Mouse (Mus musculus) neural tube, embryonic 10.5 days (tissue): Measurements from ENCODE around the gene Lnx2.
A peak's percentile ranks its signal among the peaks of the same experiment; 100 is the strongest.

Experiments used
- DNase-seq: peaks from one replicate; pipeline ENCODE4 v3.0.0-alpha.2; 2017; ENCODE audit warnings: low spot score; ENCODE audit errors: extremely low spot score

The Lnx2 gene

GRCm38 (mm10) chr5:146968695-146969393, 107.5 kb downstream of the Lnx2 start:
- DNase-seq, result peak; percentile 19
